Mouse (Mus musculus): Measurements from ENCODE around the gene Nup188.

The Nup188 gene

GRCm38 (mm10) chr2:30257699-30258460 is 28.3 kb upstream of the Nup188 start:
- DNase-seq, result no peak

GRCm38 (mm10) chr2:30258600-30258999 is 27.6 kb upstream of the Nup188 start:
- peak; percentile 71 for DNase-seq

GRCm38 (mm10) chr2:30259131-30260064 is 26.8 kb upstream of the Nup188 start:
- DNase-seq, result no peak

- DNase-seq, result no peak
Measured at GRCm38 (mm10) chr2:30261064-30261736, 25.0 kb upstream of the Nup188 start.

GRCm38 (mm10) chr2:30261921-30262839 is 24.0 kb upstream of the Nup188 start:
- DNase-seq, result no peak

GRCm38 (mm10) chr2:30262840-30263441 is 23.3 kb upstream of the Nup188 start:
- DNase-seq, result peak; percentile 84

GRCm38 (mm10) chr2:30263811-30264210 is 22.4 kb upstream of the Nup188 start:
- DNase-seq, result no peak

- peak; percentile 70 for DNase-seq
Measured at GRCm38 (mm10) chr2:30264671-30265519, 21.3 kb upstream of the Nup188 start.

GRCm38 (mm10) chr2:30265767-30266253 is 20.4 kb upstream of the Nup188 start, which contains the start of gene Phyhd1:
TSS of gene Phyhd1 (plus strand) at chr2:30266203.
- DNase-seq, result peak; percentile 93

- peak; percentile 91 for DNase-seq
Measured at GRCm38 (mm10) chr2:30266392-30266941, 19.7 kb upstream of the Nup188 start.

- DNase-seq, result no peak
Measured at GRCm38 (mm10) chr2:30267466-30267865, 18.7 kb upstream of the Nup188 start.

GRCm38 (mm10) chr2:30268371-30268770 is 17.8 kb upstream of the Nup188 start:
- DNase-seq, result no peak

- DNase-seq, result no peak
Measured at GRCm38 (mm10) chr2:30269241-30269990, 16.8 kb upstream of the Nup188 start.

- peak; percentile 84 for DNase-seq
Measured at GRCm38 (mm10) chr2:30270134-30270533, 16.1 kb upstream of the Nup188 start.

GRCm38 (mm10) chr2:30280743-30281142 is 5.5 kb upstream of the Nup188 start, which contains the start of gene Gm28038:
TSS of gene Gm28038 (plus strand) at chr2:30281043.
- DNase-seq, result no peak

- no peak for DNase-seq
Measured at GRCm38 (mm10) chr2:30281651-30282050, 4.5 kb upstream of the Nup188 start.

- no peak for DNase-seq
Measured at GRCm38 (mm10) chr2:30283193-30283592, 3.0 kb upstream of the Nup188 start.

- DNase-seq, result no peak
Measured at GRCm38 (mm10) chr2:30285004-30285403, 1.2 kb upstream of the Nup188 start.

Measured in kidney, postnatal 14 days (tissue).